Mouse (Mus musculus): Measurements from ENCODE around the gene Olfr206. TPM values are rescaled to one million over a fixed set of nuclear protein-coding genes. Genes with fewer than 3 reads are reported as not detected.
"Not testable (repeated sequence)": the region's sequence is repeated elsewhere in the genome, so short reads cannot be mapped to it uniquely, and the experiment has no call there.

Olfr206 gene
- not detected in 2 replicates for total RNA-seq (2014; rRNA removed)
- polyA plus RNA-seq (2015; fragmentation: Nextera tagmentation; extraction: Ambion mirVana): not detected in 2 replicates

- no peaks in the 10 kb centered on the region for H3K4me1 ChIP-seq (ENCODE audit: insufficient read depth, low read length)
- no peaks in the 10 kb centered on the region for H3K36me3 ChIP-seq (ENCODE audit: insufficient read depth, low read length)
- H3K27ac ChIP-seq: no peak within 1 kb of the TSS
- no peaks in the 10 kb centered on the region for H3K27me3 ChIP-seq (ENCODE audit: insufficient read depth, low read length)
- H3K4me2 ChIP-seq (ENCODE audit: low read depth, low read length): no peak within 1 kb of the TSS
- 92% methylated on average over 1 of the region's 1 CpGs for WGBS
- DNase-seq (ENCODE audit: low spot score): no peak
- ATAC-seq: no peak
- no peaks in the 10 kb centered on the region for H3K9me3 ChIP-seq (ENCODE audit: low read length)
- H3K9ac ChIP-seq (replicated peaks; ENCODE audit: low read length): no peak within 1 kb of the TSS
- no peak for TF ChIP-seq CTCF (IDR thresholded peaks at IDR 0.05; ENCODE audit: low read depth)
- no peak within 1 kb of the TSS for H3K4me3 ChIP-seq (ENCODE audit: low read length)
Measured at GRCm38 (mm10) chr16:59349146-59349545, at the start of gene Olfr206. TSS of gene Olfr206 (minus strand) at chr16:59349246.

GRCm38 (mm10) chr16:59393300-59393699 is 44.3 kb upstream of the Olfr206 start:
- H3K36me3 ChIP-seq (ENCODE audit: insufficient read depth, low read length): no peaks in the 10 kb centered on the region
- H3K9ac ChIP-seq (replicated peaks; ENCODE audit: low read length): no peak overlapping the region
- no peak overlapping the region for H3K27ac ChIP-seq
- no peak for TF ChIP-seq CTCF (IDR thresholded peaks at IDR 0.05; ENCODE audit: low read depth)
- H3K4me3 ChIP-seq (ENCODE audit: low read length): no peak overlapping the region
- H3K27me3 ChIP-seq (ENCODE audit: insufficient read depth, low read length): no peaks in the 10 kb centered on the region
- DNase-seq (ENCODE audit: low spot score) (peak; percentile 32), ATAC-seq (peak; percentile 70)
- H3K9me3 ChIP-seq (ENCODE audit: low read length): no peaks in the 10 kb centered on the region
- 47% methylated on average over 3 of the region's 3 CpGs for WGBS
- no peak overlapping the region for H3K4me2 ChIP-seq (ENCODE audit: low read depth, low read length)
- no peaks in the 10 kb centered on the region for H3K4me1 ChIP-seq (ENCODE audit: insufficient read depth, low read length)

- DNase-seq (ENCODE audit: low spot score): no peak
- no peak for ATAC-seq
- no peaks in the 10 kb centered on the region for H3K9me3 ChIP-seq (ENCODE audit: low read length)
- H3K4me2 ChIP-seq (ENCODE audit: low read depth, low read length): no peak within 1 kb of the TSS
- TF ChIP-seq CTCF (IDR thresholded peaks at IDR 0.05; ENCODE audit: low read depth): no peak
- no peaks in the 10 kb centered on the region for H3K27me3 ChIP-seq (ENCODE audit: insufficient read depth, low read length)
- no peaks in the 10 kb centered on the region for H3K4me1 ChIP-seq (ENCODE audit: insufficient read depth, low read length)
- H3K36me3 ChIP-seq (ENCODE audit: insufficient read depth, low read length): no peaks in the 10 kb centered on the region
- WGBS: 81% methylated on average over 2 of the region's 2 CpGs
- no peak within 1 kb of the TSS for H3K27ac ChIP-seq
- no peak within 1 kb of the TSS for H3K9ac ChIP-seq (replicated peaks; ENCODE audit: low read length)
- H3K4me3 ChIP-seq (ENCODE audit: low read length): no peak within 1 kb of the TSS
Measured at GRCm38 (mm10) chr16:59363893-59364292, 14.8 kb upstream of the Olfr206 start, which contains the start of gene Olfr209. TSS of gene Olfr209 (minus strand) at chr16:59363993.

GRCm38 (mm10) chr16:59331038-59331437 is 18.0 kb downstream of the Olfr206 start, which contains the start of gene Olfr205:
TSS of gene Olfr205 (minus strand) at chr16:59331138.
- no peak within 1 kb of the TSS for H3K27ac ChIP-seq
- no peak within 1 kb of the TSS for H3K9ac ChIP-seq (replicated peaks; ENCODE audit: low read length)
- H3K36me3 ChIP-seq (ENCODE audit: insufficient read depth, low read length): no peaks in the 10 kb centered on the region
- H3K27me3 ChIP-seq (ENCODE audit: insufficient read depth, low read length): no peaks in the 10 kb centered on the region
- DNase-seq (ENCODE audit: low spot score): no peak
- no peaks in the 10 kb centered on the region for H3K9me3 ChIP-seq (ENCODE audit: low read length)
- H3K4me1 ChIP-seq (ENCODE audit: insufficient read depth, low read length): no peaks in the 10 kb centered on the region
- no peak for ATAC-seq
- TF ChIP-seq CTCF (IDR thresholded peaks at IDR 0.05; ENCODE audit: low read depth): no peak
- H3K4me3 ChIP-seq (ENCODE audit: low read length): no peak within 1 kb of the TSS
- H3K4me2 ChIP-seq (ENCODE audit: low read depth, low read length): no peak within 1 kb of the TSS

- ATAC-seq: not testable (repeated sequence)
- 52% methylated on average over 1 of the region's 1 CpGs for WGBS
Measured at GRCm38 (mm10) chr16:59323262-59323661, 25.8 kb downstream of the Olfr206 start.

GRCm38 (mm10) chr16:59318148-59318547 is 30.9 kb downstream of the Olfr206 start, which contains the start of gene Olfr204:
TSS of gene Olfr204 (minus strand) at chr16:59318248.
- no peak within 1 kb of the TSS for H3K4me2 ChIP-seq (ENCODE audit: low read depth, low read length)
- no peak within 1 kb of the TSS for H3K4me3 ChIP-seq (ENCODE audit: low read length)
- H3K27ac ChIP-seq: no peak within 1 kb of the TSS
- no peaks in the 10 kb centered on the region for H3K36me3 ChIP-seq (ENCODE audit: insufficient read depth, low read length)
- H3K4me1 ChIP-seq (ENCODE audit: insufficient read depth, low read length): no peaks in the 10 kb centered on the region
- TF ChIP-seq CTCF (IDR thresholded peaks at IDR 0.05; ENCODE audit: low read depth): no peak
- DNase-seq (ENCODE audit: low spot score) (no peak), ATAC-seq (no peak)
- no peak within 1 kb of the TSS for H3K9ac ChIP-seq (replicated peaks; ENCODE audit: low read length)
- no peaks in the 10 kb centered on the region for H3K27me3 ChIP-seq (ENCODE audit: insufficient read depth, low read length)
- H3K9me3 ChIP-seq (ENCODE audit: low read length): no peaks in the 10 kb centered on the region

More at GRCm38 (mm10) chr16:59323262-59323661, 25.8 kb downstream of the Olfr206 start:
- not testable (repeated sequence) for H3K4me1 ChIP-seq (ENCODE audit: insufficient read depth, low read length); H3K9me3 ChIP-seq (ENCODE audit: low read length); H3K4me2 ChIP-seq (ENCODE audit: low read depth, low read length); DNase-seq (ENCODE audit: low spot score); H3K36me3 ChIP-seq (ENCODE audit: insufficient read depth, low read length); H3K27ac ChIP-seq; H3K9ac ChIP-seq (replicated peaks; ENCODE audit: low read length); H3K27me3 ChIP-seq (ENCODE audit: insufficient read depth, low read length); H3K4me3 ChIP-seq (ENCODE audit: low read length)

- ATAC-seq (no peak), DNase-seq (ENCODE audit: low spot score) (no peak)
- WGBS: 84% methylated on average over 2 of the region's 2 CpGs
- H3K27me3 ChIP-seq (ENCODE audit: insufficient read depth, low read length): no peaks in the 10 kb centered on the region
- H3K4me1 ChIP-seq (ENCODE audit: insufficient read depth, low read length): no peaks in the 10 kb centered on the region
- no peak within 1 kb of the TSS for H3K9ac ChIP-seq (replicated peaks; ENCODE audit: low read length)
- TF ChIP-seq CTCF (IDR thresholded peaks at IDR 0.05; ENCODE audit: low read depth): no peak
- no peak within 1 kb of the TSS for H3K4me3 ChIP-seq (ENCODE audit: low read length)
- no peaks in the 10 kb centered on the region for H3K9me3 ChIP-seq (ENCODE audit: low read length)
- no peak within 1 kb of the TSS for H3K4me2 ChIP-seq (ENCODE audit: low read depth, low read length)
- no peak within 1 kb of the TSS for H3K27ac ChIP-seq
- no peaks in the 10 kb centered on the region for H3K36me3 ChIP-seq (ENCODE audit: insufficient read depth, low read length)
Measured at GRCm38 (mm10) chr16:59298581-59298980, 50.5 kb downstream of the Olfr206 start, which contains the start of gene Olfr203. TSS of gene Olfr203 (plus strand) at chr16:59298881.

Other genes with a start within 250 kb of the Olfr206 start
- not detected in 2 replicates for gene Olfr193, start 237.4 kb downstream of the Olfr206 start, total RNA-seq (2014; rRNA removed)
- not detected in 2 replicates for gene Olfr193, start 237.4 kb downstream of the Olfr206 start, polyA plus RNA-seq (2015; fragmentation: Nextera tagmentation; extraction: Ambion mirVana)
- not detected in 2 replicates for gene Olfr194, start 228.2 kb downstream of the Olfr206 start, total RNA-seq (2014; rRNA removed)
- not detected in 2 replicates for gene Olfr194, start 228.2 kb downstream of the Olfr206 start, polyA plus RNA-seq (2015; fragmentation: Nextera tagmentation; extraction: Ambion mirVana)
- gene Olfr195, start 202.2 kb downstream of the Olfr206 start, total RNA-seq (2014; rRNA removed): not detected in 2 replicates
- not detected in 2 replicates for gene Olfr195, start 202.2 kb downstream of the Olfr206 start, polyA plus RNA-seq (2015; fragmentation: Nextera tagmentation; extraction: Ambion mirVana)
- gene Olfr196, start 178.8 kb downstream of the Olfr206 start, total RNA-seq (2014; rRNA removed): not detected in 2 replicates
- gene Olfr196, start 178.8 kb downstream of the Olfr206 start, polyA plus RNA-seq (2015; fragmentation: Nextera tagmentation; extraction: Ambion mirVana): not detected in 2 replicates
- gene Olfr198, start 145.7 kb downstream of the Olfr206 start, total RNA-seq (2014; rRNA removed): not detected in 2 replicates
- gene Olfr198, start 145.7 kb downstream of the Olfr206 start, polyA plus RNA-seq (2015; fragmentation: Nextera tagmentation; extraction: Ambion mirVana): not detected in 2 replicates
- not detected in 2 replicates for gene Olfr199, start 129.5 kb downstream of the Olfr206 start, total RNA-seq (2014; rRNA removed)
- gene Olfr199, start 129.5 kb downstream of the Olfr206 start, polyA plus RNA-seq (2015; fragmentation: Nextera tagmentation; extraction: Ambion mirVana): not detected in 2 replicates
- not detected in 2 replicates for gene Olfr201, start 76.6 kb downstream of the Olfr206 start, total RNA-seq (2014; rRNA removed)
- not detected in 2 replicates for gene Olfr201, start 76.6 kb downstream of the Olfr206 start, polyA plus RNA-seq (2015; fragmentation: Nextera tagmentation; extraction: Ambion mirVana)
- gene Olfr202, start 62.5 kb downstream of the Olfr206 start, total RNA-seq (2014; rRNA removed): not detected in 2 replicates
- not detected in 2 replicates for gene Olfr202, start 62.5 kb downstream of the Olfr206 start, polyA plus RNA-seq (2015; fragmentation: Nextera tagmentation; extraction: Ambion mirVana)
- gene Olfr203, start 50.4 kb downstream of the Olfr206 start, total RNA-seq (2014; rRNA removed): not detected in 2 replicates
- not detected in 2 replicates for gene Olfr203, start 50.4 kb downstream of the Olfr206 start, polyA plus RNA-seq (2015; fragmentation: Nextera tagmentation; extraction: Ambion mirVana)
- not detected in 2 replicates for gene Olfr204, start 31.0 kb downstream of the Olfr206 start, total RNA-seq (2014; rRNA removed)
- gene Olfr204, start 31.0 kb downstream of the Olfr206 start, polyA plus RNA-seq (2015; fragmentation: Nextera tagmentation; extraction: Ambion mirVana): not detected in 2 replicates
- gene Olfr205, start 18.1 kb downstream of the Olfr206 start, total RNA-seq (2014; rRNA removed): not detected in 2 replicates
- gene Olfr205, start 18.1 kb downstream of the Olfr206 start, polyA plus RNA-seq (2015; fragmentation: Nextera tagmentation; extraction: Ambion mirVana): not detected in 2 replicates
- not detected in 2 replicates for gene Olfr209, start 14.7 kb upstream of the Olfr206 start, total RNA-seq (2014; rRNA removed)
- not detected in 2 replicates for gene Olfr209, start 14.7 kb upstream of the Olfr206 start, polyA plus RNA-seq (2015; fragmentation: Nextera tagmentation; extraction: Ambion mirVana)
- gene Gabrr3, start 58.1 kb upstream of the Olfr206 start, total RNA-seq (2014; rRNA removed): not detected in 2 replicates
- gene Gabrr3, start 58.1 kb upstream of the Olfr206 start, polyA plus RNA-seq (2015; fragmentation: Nextera tagmentation; extraction: Ambion mirVana): 0.03 TPM in 1 of 2 replicates, not detected in the other
- gene Riox2, start 122.5 kb upstream of the Olfr206 start, total RNA-seq (2014; rRNA removed): 5.4 and 8.1 TPM in 2 replicates
- gene Riox2, start 122.5 kb upstream of the Olfr206 start, polyA plus RNA-seq (2015; fragmentation: Nextera tagmentation; extraction: Ambion mirVana): 11.1 and 13.1 TPM in 2 replicates

Data from hindbrain, postnatal 0 days (tissue).